Mouse (Mus musculus) embryonic facial prominence, embryonic 11.5 days (tissue): ENCODE measurements at regions not wholly inside any gene's neighbourhood (a gene's known extent, or its start where the extent isn't known, plus 50 kb on each side); places are given as distances from the start of the nearest gene placed in this dataset.

Experiments
- ATAC-seq: fragments of 200-750 bp; cut with Nextera tagmentation; replicated peaks from 2 replicates; pipeline ENCODE4 v1.8.0; 2017; ENCODE audit warnings: low read depth; ENCODE audit not compliant: insufficient number of reproducible peaks, low FRiP score, low TSS enrichment
- DNase-seq: peaks from one replicate; pipeline ENCODE4 v3.0.0-alpha.2; 2015; ENCODE audit warnings: low spot score
- H3K27ac ChIP-seq: fragments of 300-500 bp; sonication (generic); replicated peaks from 2 replicates; pipeline ENCODE4 v1.5.1; 2014; ENCODE audit warnings: mild to moderate bottlenecking, low read depth, low read length, control low read depth
- H3K27me3 ChIP-seq: fragments of 300-500 bp; sonication (generic); 2 replicates; pipeline ENCODE4 v1.6.1; 2014; ENCODE audit warnings: mild to moderate bottlenecking, low read length, moderate library complexity, mixed read lengths; ENCODE audit not compliant: control insufficient read depth, insufficient read depth
- H3K36me3 ChIP-seq: fragments of 300-500 bp; sonication (generic); replicated peaks from 2 replicates; pipeline ENCODE4 v1.6.1; 2014; ENCODE audit warnings: low read depth, mild to moderate bottlenecking, low read length, moderate library complexity, mixed read lengths; ENCODE audit not compliant: control insufficient read depth, insufficient read depth
- H3K4me1 ChIP-seq: fragments of 300-500 bp; sonication (generic); 2 replicates; pipeline ENCODE4 v1.6.1; 2014; ENCODE audit warnings: low read length, mixed read lengths; ENCODE audit not compliant: control insufficient read depth, insufficient read depth
- H3K4me2 ChIP-seq: fragments of 300-500 bp; sonication (generic); 2 replicates; pipeline ENCODE4 v1.6.1; 2014; ENCODE audit warnings: low read depth, mild to moderate bottlenecking, control low read depth, low read length, moderate library complexity
- H3K4me3 ChIP-seq: fragments of 300-500 bp; sonication (generic); 2 replicates; pipeline ENCODE4 v1.5.1; 2014; ENCODE audit warnings: low read depth, low read length, control low read depth
- H3K9ac ChIP-seq: fragments of 300-500 bp; sonication (generic); replicated peaks from 2 replicates; pipeline ENCODE4 v1.6.1; 2014; ENCODE audit warnings: mild to moderate bottlenecking, control low read depth, low read length
- H3K9me3 ChIP-seq: fragments of 300-500 bp; sonication (generic); replicated peaks from 2 replicates; pipeline ENCODE4 v1.6.1; 2016; ENCODE audit warnings: mild to moderate bottlenecking, low read length, inconsistent platforms, mixed read lengths; ENCODE audit not compliant: control insufficient read depth
- WGBS: fragments of 180-500 bp; shearing (Covaris S2); extraction: QIAGEN DNeasy Blood & Tissue Kit; methylation state at CpG from one replicate; pipeline ENCODE4 v1.1.7; 2014; 5-methylcytosine and 5-hydroxymethylcytosine counted together

GRCm38 (mm10) chr5:112093905-112094571 is 158.3 kb downstream of the Cryba4 start:
- DNase-seq (no peak), ATAC-seq (no peak)
- H3K27me3 ChIP-seq: no peaks in the 10 kb centered on the region
- H3K27ac ChIP-seq: no peak overlapping the region
- H3K9me3 ChIP-seq: no peaks in the 10 kb centered on the region
- no peak overlapping the region for H3K9ac ChIP-seq
- no peaks in the 10 kb centered on the region for H3K36me3 ChIP-seq
- no peak overlapping the region for H3K4me3 ChIP-seq
- WGBS: 86% methylated on average over 17 of the region's 17 CpGs
- no peak overlapping the region for H3K4me2 ChIP-seq
- no peaks in the 10 kb centered on the region for H3K4me1 ChIP-seq

DNA sequence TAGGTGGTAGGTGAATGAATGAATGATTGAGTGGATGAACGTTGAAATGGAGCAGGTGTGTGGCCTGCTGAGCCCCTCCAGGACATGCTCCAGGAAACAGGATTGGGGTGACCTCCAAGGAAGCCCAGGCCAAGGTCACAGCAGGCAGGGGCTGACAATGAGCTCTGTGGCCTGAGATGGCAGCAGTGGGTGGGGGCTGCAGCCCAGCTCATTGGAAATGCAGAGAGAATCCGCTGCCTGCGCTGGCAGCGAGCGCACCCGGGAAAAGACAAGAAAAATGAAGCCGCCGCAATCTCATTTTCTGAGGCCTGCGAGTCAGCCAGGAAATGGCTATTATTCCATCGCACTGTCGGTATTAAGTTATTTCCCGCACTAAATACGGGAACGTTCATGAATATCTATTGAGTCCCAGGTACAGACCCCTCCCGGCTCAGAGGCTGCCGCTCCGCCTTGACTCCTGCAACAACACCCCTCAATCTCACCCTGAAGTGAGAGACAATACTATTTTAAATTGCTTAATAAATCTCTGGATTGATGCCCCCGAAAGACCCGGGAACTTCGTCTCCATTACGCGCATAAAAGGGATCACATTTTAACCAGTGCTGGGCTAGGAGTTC is 153.7 kb downstream of the Cryba4 start:
- no peak for DNase-seq
- 60% methylated on average over 22 of the region's 22 CpGs for WGBS
- no peak overlapping the region for H3K4me2 ChIP-seq
- ATAC-seq: no peak
- no peaks in the 10 kb centered on the region for H3K27me3 ChIP-seq
- H3K4me1 ChIP-seq: no peaks in the 10 kb centered on the region
- H3K27ac ChIP-seq: no peak overlapping the region
- no peak overlapping the region for H3K4me3 ChIP-seq
- no peaks in the 10 kb centered on the region for H3K36me3 ChIP-seq
- no peaks in the 10 kb centered on the region for H3K9me3 ChIP-seq
- H3K9ac ChIP-seq: no peak overlapping the region

GRCm38 (mm10) chr5:112101739-112102590 is 150.4 kb downstream of the Cryba4 start:
- ATAC-seq: no peak
- Histone ChIP-seq H3K9ac (no peak overlapping the region), H3K9me3 (no peaks in the 10 kb centered on the region), H3K27ac (no peak overlapping the region), H3K36me3 (no peaks in the 10 kb centered on the region), H3K4me2 (no peak overlapping the region), H3K27me3 (no peaks in the 10 kb centered on the region), H3K4me1 (no peaks in the 10 kb centered on the region), H3K4me3 (no peak overlapping the region)
- WGBS: 76% methylated on average over 17 of the region's 17 CpGs
- DNase-seq: no peak

DNA sequence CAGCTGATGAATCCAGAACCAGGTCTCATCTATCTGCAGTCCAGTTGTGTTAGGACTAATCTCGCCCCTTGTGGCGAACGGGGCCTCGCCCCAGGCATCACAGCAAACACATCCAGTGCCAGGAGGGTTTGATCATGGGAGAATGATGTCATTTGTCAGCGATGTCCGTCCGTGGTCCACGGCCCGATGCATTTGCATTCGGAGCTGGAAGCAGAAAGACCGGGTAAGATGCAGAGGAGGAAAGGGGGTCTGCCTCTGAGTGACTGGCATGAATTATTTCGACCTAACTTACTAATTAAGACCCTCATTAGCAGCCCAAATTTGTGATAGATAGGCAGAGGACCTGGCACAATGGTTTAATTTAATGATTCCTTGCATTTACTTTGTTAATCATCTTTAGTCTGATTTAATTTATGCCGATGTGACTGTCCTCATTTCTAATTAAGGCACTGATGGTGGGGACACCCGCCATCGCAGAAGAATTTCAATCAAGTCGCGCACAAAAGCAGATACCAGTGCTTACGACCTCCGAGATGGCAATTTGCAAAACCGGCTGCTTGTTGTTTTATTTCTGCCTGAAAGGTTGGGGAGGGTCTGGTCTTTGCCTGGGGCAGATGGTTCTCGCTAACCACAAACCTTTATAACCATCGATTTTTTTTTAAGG is 141.9 kb downstream of the Cryba4 start:
- H3K4me1 ChIP-seq: no peaks in the 10 kb centered on the region
- no peaks in the 10 kb centered on the region for H3K27me3 ChIP-seq
- H3K9ac ChIP-seq: no peak overlapping the region
- H3K4me2 ChIP-seq: no peak overlapping the region
- ATAC-seq (no peak), DNase-seq (no peak)
- H3K4me3 ChIP-seq: no peak overlapping the region
- whole genome bisulfite sequencing: 65% methylated on average over 22 of the region's 22 CpGs
- no peaks in the 10 kb centered on the region for H3K36me3 ChIP-seq
- no peak overlapping the region for H3K27ac ChIP-seq
- no peaks in the 10 kb centered on the region for H3K9me3 ChIP-seq

DNA sequence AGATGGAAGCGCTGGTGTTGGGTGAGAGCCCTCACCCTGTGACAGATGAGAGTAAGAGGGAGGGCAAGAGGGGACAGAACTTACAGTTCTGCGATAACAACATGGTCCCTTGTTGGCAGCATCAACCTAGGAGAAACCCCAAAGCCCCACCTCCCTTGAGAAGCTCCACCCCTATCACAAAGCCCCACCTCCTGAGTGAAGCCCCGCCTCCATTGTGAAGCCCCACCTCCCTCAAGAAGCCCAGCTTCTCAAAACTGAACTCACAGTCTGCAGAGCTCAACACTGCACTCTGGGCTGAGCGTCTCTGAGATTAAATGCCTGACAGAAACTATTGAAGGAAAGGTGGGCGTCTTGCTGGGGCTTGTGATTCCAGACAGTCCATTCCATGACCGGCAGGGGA is 131.6 kb downstream of the Cryba4 start:
- H3K4me1 ChIP-seq: no peaks in the 10 kb centered on the region
- WGBS: 68% methylated on average over 6 of the region's 6 CpGs

DNA sequence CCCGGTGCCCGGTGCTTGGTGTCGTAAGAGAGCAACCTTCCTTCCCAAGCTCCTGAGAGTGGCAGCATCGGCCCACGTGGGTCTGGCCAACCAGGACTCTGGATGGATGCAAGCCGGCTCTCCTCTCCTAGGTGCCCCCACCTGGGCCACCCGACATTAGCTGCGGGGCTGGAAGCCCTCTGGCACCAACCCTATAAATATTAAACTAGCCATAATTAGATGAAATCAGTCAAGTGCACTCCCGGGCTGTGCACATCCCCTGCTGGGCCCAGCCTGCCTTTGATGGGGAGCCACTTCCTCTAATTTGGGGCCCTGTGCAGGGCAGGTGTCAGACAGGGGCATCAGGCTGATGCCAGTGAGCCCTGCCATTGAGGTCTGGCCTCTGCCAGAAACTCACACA is 130.8 kb downstream of the Cryba4 start:
- H3K4me1 ChIP-seq: no peaks in the 10 kb centered on the region
- ATAC-seq: no peak
- no peak for DNase-seq
- no peak overlapping the region for H3K9ac ChIP-seq
- no peaks in the 10 kb centered on the region for H3K27me3 ChIP-seq
- H3K4me3 ChIP-seq: no peak overlapping the region
- H3K9me3 ChIP-seq: no peaks in the 10 kb centered on the region
- 69% methylated on average over 9 of the region's 9 CpGs for WGBS
- H3K36me3 ChIP-seq: no peaks in the 10 kb centered on the region
- no peak overlapping the region for H3K4me2 ChIP-seq
- no peak overlapping the region for H3K27ac ChIP-seq

More for the DNA sequence above, 131.6 kb downstream of the Cryba4 start:
- Histone ChIP-seq H3K27me3 (no peaks in the 10 kb centered on the region), H3K4me3 (no peak overlapping the region), H3K4me2 (no peak overlapping the region), H3K9me3 (no peaks in the 10 kb centered on the region), H3K36me3 (no peaks in the 10 kb centered on the region), H3K27ac (no peak overlapping the region), H3K9ac (no peak overlapping the region)
- ATAC-seq: no peak
- DNase-seq: no peak

- Histone ChIP-seq H3K27me3 (no peaks in the 10 kb centered on the region), H3K4me1 (no peaks in the 10 kb centered on the region), H3K4me2 (no peak overlapping the region), H3K27ac (no peak overlapping the region), H3K9ac (no peak overlapping the region), H3K9me3 (no peaks in the 10 kb centered on the region), H3K4me3 (no peak overlapping the region), H3K36me3 (no peaks in the 10 kb centered on the region)
- DNase-seq: peak; percentile 21
- ATAC-seq: no peak
- WGBS: 11% methylated on average over 5 of the region's 5 CpGs
These were observed 129.7 kb downstream of the Cryba4 start for GRCm38 (mm10) chr5:112122581-112122980.
